Mouse (Mus musculus) limb, embryonic 15.5 days (tissue): ENCODE data around the gene Scn10a. TPM values are rescaled to one million over a fixed set of nuclear protein-coding genes. Genes with fewer than 3 reads are reported as not detected.

ENCODE experiments used
- ATAC-seq: fragments of 200-750 bp; cut with Nextera tagmentation; 2 replicates; pipeline ENCODE4 v1.8.0; 2017; ENCODE audit warnings: low read depth, moderate TSS enrichment; ENCODE audit not compliant: insufficient number of reproducible peaks, low FRiP score, low TSS enrichment
- H3K27ac ChIP-seq: fragments of 300-500 bp; sonication (generic); 2 replicates; pipeline ENCODE4 v1.5.1; 2015; ENCODE audit warnings: moderate library complexity, mild to moderate bottlenecking, inconsistent platforms
- H3K27me3 ChIP-seq: fragments of 300-500 bp; sonication (generic); 2 replicates; pipeline ENCODE4 v1.6.1; 2015; ENCODE audit warnings: inconsistent platforms
- H3K36me3 ChIP-seq: fragments of 300-500 bp; sonication (generic); 2 replicates; pipeline ENCODE4 v1.6.1; 2015; ENCODE audit warnings: inconsistent platforms
- H3K4me1 ChIP-seq: fragments of 300-500 bp; sonication (generic); 2 replicates; pipeline ENCODE4 v1.6.1; 2015; ENCODE audit warnings: inconsistent platforms
- H3K4me2 ChIP-seq: fragments of 300-500 bp; sonication (generic); 2 replicates; pipeline ENCODE4 v1.6.1; 2015; ENCODE audit warnings: mild to moderate bottlenecking, inconsistent platforms
- H3K4me3 ChIP-seq: fragments of 300-500 bp; sonication (generic); 2 replicates; pipeline ENCODE4 v1.5.1; 2015; ENCODE audit warnings: mild to moderate bottlenecking, inconsistent platforms
- H3K9ac ChIP-seq: fragments of 300-500 bp; sonication (generic); 2 replicates; pipeline ENCODE4 v1.6.1; 2015; ENCODE audit warnings: inconsistent platforms
- H3K9me3 ChIP-seq: fragments of 300-500 bp; sonication (generic); 2 replicates; pipeline ENCODE4 v1.6.1; 2016; ENCODE audit warnings: inconsistent platforms
- WGBS: fragments of 180-500 bp; shearing (Covaris S2); methylation state at CpG from one replicate; pipeline ENCODE4 v1.1.7; 2015; 5-methylcytosine and 5-hydroxymethylcytosine counted together
- polyA plus RNA-seq: library from polyadenylated mRNA; unstranded; fragments of >200 nt; fragmentation: Nextera tagmentation; extraction: Ambion mirVana; gene quantifications from 2 replicates; pipeline ENCODE4 v1.2.1, GENCODE M21; 2015

Scn10a gene
- polyA plus RNA-seq = 0.06 TPM in 1 of 2 replicates, not detected in the other

DNA sequence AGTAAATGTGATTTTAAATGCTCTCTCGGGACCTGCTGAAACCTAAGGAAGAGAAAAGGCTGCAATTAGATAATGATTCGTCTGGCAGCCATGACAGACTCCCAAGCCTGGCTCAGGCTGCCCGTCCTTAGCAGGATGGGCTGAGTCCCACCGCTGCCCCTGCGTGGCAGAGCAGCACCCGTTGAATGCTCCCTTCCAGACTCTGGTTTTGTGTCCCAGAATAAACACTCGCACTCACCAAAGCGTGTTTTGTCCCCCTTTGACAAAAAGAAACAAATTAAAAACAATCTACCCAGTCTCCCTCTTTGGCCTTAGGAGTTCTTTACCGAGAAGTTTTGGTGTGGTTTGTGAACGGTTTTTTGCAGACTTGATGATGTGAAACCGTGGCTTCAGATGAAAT is at the start of gene Scn10a:
Gene Scn10a, minus strand, starts transcription at position 101 of the 400 bp plus-strand sequence.
- WGBS = 81% methylated on average over 11 of the region's 11 CpGs

DNA sequence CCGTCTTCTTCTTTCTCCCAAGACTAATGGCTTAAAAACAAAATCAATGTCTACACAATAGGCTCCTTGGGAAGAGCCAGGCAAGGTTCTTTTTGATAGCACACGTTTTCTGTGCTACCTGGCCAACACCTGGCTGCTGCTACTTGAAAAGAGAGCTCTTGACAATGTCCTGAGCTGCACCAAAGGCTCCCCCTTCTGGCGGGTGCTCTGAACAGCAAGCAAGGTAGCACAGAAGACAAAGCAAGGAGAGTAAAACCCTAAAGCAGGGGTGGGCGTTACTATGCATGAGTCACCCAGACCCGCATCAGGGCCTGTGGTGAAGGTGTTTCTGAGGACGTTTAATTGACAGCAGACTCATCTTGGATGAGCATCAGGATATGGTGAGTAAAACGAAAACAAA is 49.5 kb upstream of the Scn10a start:
- Histone ChIP-seq H3K9me3 (no peaks in the 10 kb centered on the region), H3K36me3 (no peaks in the 10 kb centered on the region), H3K4me2 (no peak overlapping the region), H3K9ac (no peak overlapping the region), H3K4me3 (no peak overlapping the region), H3K27me3 (no peaks in the 10 kb centered on the region), H3K27ac (no peak overlapping the region), H3K4me1 (no peaks in the 10 kb centered on the region)
- 39% methylated on average over 7 of the region's 7 CpGs for WGBS
- ATAC-seq = no peak

More for the DNA sequence above, at the start of gene Scn10a:
- Histone ChIP-seq H3K27me3 (no peaks in the 10 kb centered on the region), H3K4me1 (no peaks in the 10 kb centered on the region), H3K27ac (no peak within 1 kb of the TSS), H3K9ac (no peak within 1 kb of the TSS), H3K4me2 (no peak within 1 kb of the TSS), H3K36me3 (no peaks in the 10 kb centered on the region), H3K9me3 (no peaks in the 10 kb centered on the region), H3K4me3 (no peak within 1 kb of the TSS)
- no peak for ATAC-seq

DNA sequence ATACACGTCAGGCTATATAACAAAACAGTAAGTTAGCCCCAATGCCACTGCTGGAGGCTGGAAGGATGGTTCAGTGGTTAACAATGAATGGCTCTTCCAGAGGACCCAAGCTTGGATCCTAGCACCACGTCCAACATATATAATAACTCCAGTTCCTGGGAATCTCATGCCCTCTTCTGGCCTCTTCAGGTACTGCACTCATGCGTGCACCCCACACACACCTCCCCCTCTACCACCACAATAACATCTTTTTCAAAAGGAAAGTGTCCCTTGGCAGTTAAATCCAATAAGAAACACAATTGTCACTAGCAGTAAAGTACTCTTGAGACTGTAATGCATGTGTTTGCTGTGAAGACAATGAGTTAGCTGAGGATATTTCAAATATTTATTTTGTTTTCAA is 41.1 kb upstream of the Scn10a start:
- Histone ChIP-seq H3K9me3 (no peaks in the 10 kb centered on the region; the same call in 1 of the 2 replicates), H3K9ac (no peak overlapping the region), H3K4me3 (no peak overlapping the region), H3K27ac (no peak overlapping the region), H3K27me3 (no peaks in the 10 kb centered on the region), H3K36me3 (no peaks in the 10 kb centered on the region), H3K4me2 (no peak overlapping the region), H3K4me1 (no peaks in the 10 kb centered on the region)
- no peak for ATAC-seq
- WGBS = 87% methylated on average over 3 of the region's 3 CpGs

DNA sequence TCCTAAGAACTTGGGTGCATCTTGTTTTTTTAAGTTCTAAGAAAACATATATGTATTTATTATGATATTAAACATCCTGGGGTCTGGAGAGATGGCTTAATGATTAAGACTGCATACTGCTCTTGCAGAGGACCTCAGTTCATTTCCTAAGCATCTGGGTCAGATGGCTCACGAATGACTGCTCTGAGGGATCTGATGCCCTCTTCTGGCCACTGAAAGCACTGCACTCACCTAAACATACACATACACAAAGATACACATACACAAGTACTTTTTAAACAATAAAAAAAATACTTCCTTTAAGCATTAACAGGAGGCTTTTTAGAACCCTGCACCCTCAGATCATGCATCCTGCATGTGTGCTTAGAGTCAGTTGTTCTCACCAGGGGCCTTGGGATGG is 40.3 kb upstream of the Scn10a start:
- Histone ChIP-seq H3K27me3 (no peaks in the 10 kb centered on the region), H3K4me3 (no peak overlapping the region), H3K9me3 (no peaks in the 10 kb centered on the region; the same call in 1 of the 2 replicates), H3K4me1 (no peaks in the 10 kb centered on the region), H3K9ac (no peak overlapping the region), H3K27ac (no peak overlapping the region), H3K36me3 (no peaks in the 10 kb centered on the region), H3K4me2 (no peak overlapping the region)
- ATAC-seq = no peak
- WGBS = 70% methylated on average over 1 of the region's 1 CpGs

DNA sequence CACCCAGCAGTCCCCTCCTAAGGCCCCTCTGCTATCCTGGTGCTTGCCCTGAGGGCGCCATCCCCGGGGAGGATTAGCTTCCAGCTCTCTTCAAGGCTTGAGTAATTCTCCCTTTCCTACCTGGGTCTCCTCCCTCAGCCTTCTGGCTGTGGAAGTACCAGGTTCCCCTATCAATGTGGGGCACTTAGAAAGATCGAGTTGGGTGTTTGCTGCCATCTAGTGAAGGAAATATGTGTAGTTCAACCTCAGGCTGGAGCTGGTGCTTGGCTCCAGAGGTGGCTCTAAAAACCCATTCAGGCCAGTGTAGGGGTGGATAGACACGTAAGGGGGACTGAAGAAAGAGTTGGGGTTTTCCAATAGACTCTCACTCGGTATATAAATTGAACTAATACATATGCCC is 32.4 kb upstream of the Scn10a start:
- no peak overlapping the region for H3K4me3 ChIP-seq
- H3K9me3 ChIP-seq = no peaks in the 10 kb centered on the region
- WGBS = 22% methylated on average over 5 of the region's 5 CpGs
- ATAC-seq = no peak
- no peaks in the 10 kb centered on the region for H3K4me1 ChIP-seq
- no peak overlapping the region for H3K4me2 ChIP-seq
- H3K27me3 ChIP-seq = no peaks in the 10 kb centered on the region
- no peak overlapping the region for H3K27ac ChIP-seq
- no peaks in the 10 kb centered on the region for H3K36me3 ChIP-seq
- H3K9ac ChIP-seq = no peak overlapping the region

DNA sequence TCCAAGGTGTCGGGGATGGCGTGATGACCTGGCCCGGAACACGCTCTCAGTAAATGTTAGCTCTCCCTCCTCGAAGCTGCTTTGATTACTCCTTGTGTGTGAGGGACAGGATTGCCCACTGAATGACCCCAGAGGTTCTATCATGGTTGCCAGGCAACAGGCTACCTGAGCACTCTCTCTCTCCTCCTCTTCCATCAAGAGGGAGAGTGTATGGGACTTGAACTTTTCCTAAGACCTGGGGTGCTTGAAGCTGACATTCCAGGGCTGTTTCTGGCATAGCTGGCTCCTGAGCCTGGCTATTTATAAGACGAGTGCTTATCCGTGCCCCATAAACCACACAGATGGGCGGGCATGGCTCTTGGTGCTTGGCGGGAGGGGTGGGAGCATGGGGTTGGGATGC is 30.0 kb upstream of the Scn10a start:
- Histone ChIP-seq H3K4me3 (no peak overlapping the region), H3K4me2 (no peak overlapping the region), H3K9ac (no peak overlapping the region), H3K27ac (no peak overlapping the region), H3K4me1 (no peaks in the 10 kb centered on the region), H3K36me3 (no peaks in the 10 kb centered on the region), H3K9me3 (no peaks in the 10 kb centered on the region), H3K27me3 (no peaks in the 10 kb centered on the region)
- WGBS = 62% methylated on average over 9 of the region's 9 CpGs
- no peak for ATAC-seq

DNA sequence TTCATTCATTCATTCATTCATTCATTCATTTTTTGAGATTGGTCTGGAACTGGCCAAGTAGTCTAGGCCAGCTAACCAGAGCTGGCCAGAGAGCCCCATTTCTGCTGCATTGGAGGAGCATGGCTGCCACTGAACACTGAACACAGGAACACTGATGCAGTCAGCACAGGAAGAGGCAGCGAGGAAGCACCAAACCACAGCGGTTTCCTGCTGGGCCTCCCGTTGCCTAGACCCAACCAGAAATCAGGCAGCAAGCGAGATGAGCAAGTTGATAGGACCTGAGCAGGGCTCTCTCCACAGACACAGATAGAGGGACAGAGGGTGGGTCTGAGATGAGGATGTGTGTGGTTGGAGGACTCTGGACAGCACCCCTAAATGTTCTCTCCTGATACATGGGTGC is 24.8 kb upstream of the Scn10a start:
- Histone ChIP-seq H3K36me3 (no peaks in the 10 kb centered on the region), H3K4me3 (no peak overlapping the region), H3K9me3 (no peaks in the 10 kb centered on the region), H3K4me1 (no peaks in the 10 kb centered on the region), H3K9ac (no peak overlapping the region), H3K27me3 (no peaks in the 10 kb centered on the region), H3K4me2 (no peak overlapping the region), H3K27ac (no peak overlapping the region)
- WGBS = 80% methylated on average over 4 of the region's 4 CpGs
- ATAC-seq = no peak

DNA sequence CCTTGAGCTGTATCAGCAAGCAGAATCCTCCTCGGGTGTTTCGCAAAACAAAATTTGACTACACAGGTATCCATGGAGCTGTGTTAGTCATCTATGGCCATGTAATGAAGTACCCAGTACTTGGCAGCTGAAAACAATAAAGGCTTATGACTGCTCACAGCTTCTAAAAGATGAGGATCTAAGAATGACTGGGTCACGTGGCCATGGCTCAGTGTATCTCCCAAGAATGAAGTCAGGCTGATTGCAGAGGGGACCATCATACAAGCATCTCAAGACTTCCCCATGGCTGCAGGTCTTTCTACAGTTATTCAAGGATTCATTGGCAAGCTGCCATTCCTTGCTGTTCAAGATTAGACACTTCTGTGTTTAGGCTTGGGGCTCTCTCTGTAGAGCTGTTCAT is 24.2 kb upstream of the Scn10a start:
- Histone ChIP-seq H3K27me3 (no peaks in the 10 kb centered on the region), H3K27ac (no peak overlapping the region), H3K9me3 (no peaks in the 10 kb centered on the region), H3K4me3 (no peak overlapping the region), H3K9ac (no peak overlapping the region), H3K36me3 (no peaks in the 10 kb centered on the region), H3K4me1 (no peaks in the 10 kb centered on the region), H3K4me2 (no peak overlapping the region)
- no peak for ATAC-seq
- 83% methylated on average over 3 of the region's 3 CpGs for WGBS

DNA sequence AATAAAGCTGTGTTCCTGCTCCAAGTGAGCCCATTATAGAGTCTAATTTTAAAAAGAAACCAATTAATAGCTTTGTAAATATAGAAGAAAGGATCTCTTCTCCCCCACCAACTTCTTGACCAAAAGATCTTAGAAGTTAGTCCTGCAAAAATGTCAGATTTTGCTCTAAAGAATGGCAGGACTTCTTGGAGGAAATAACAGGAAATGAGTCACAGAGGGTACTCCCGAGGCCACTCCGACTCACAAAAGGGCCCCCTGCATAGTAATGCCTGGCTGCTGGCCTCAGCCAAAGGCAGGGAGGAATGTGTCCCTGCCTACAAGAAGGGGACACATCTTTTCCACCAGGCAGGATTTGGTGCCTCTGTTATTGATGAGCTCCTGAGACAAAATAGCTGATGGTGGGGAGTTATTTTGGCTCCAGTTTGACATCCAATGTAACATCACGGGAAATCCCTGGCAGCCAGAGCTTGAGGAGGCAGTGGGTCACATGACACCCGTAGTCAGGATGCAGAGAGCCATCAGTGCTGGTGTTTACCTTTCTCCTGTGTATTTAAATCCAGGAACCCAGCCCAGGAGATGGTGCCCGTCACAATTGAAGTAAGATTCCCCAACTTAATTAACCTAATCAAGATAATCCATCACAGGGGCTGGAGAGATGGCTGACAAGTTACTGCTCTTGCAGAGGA is 22.1 kb upstream of the Scn10a start:
- Histone ChIP-seq H3K27ac (no peak overlapping the region), H3K9ac (no peak overlapping the region), H3K4me3 (no peak overlapping the region), H3K4me1 (no peaks in the 10 kb centered on the region), H3K36me3 (no peaks in the 10 kb centered on the region), H3K27me3 (no peaks in the 10 kb centered on the region), H3K9me3 (no peaks in the 10 kb centered on the region), H3K4me2 (no peak overlapping the region)
- no peak for ATAC-seq
- 40% methylated on average over 5 of the region's 5 CpGs for WGBS

DNA sequence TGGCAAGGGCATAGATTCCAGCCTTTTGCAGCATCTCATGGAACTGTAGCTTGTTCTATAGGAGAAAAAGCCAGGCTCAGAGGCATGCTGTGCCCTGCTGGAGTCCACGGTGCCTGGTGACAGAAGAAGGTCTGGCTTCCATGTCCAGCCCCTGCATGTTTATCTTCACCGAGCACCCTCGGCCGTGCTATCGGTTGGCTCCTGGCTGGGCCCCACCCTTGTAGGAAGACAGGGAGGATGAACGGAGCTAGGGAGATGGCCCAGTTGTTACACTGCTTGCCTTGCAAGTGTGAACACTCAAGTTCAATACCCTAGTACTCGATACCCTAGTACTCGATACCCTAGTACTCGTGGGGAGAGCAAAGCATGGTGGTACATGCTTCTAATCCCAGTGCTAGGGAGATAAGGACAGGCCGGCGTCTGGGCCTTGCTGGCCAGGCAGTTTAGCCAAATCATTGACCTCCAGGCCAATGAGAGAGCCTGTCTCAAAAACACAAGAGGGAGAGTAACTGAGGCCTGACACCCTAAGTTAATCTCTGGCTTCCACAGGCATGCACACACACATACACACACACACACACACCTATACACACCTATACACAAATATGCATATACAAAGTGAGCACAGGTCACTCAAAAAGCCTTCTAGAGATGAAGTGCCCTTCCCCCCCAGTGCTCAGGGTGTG is 9.4 kb upstream of the Scn10a start:
- Histone ChIP-seq H3K4me1 (no peaks in the 10 kb centered on the region), H3K36me3 (no peaks in the 10 kb centered on the region), H3K27me3 (no peaks in the 10 kb centered on the region), H3K9me3 (no peaks in the 10 kb centered on the region), H3K4me3 (no peak overlapping the region), H3K27ac (no peak overlapping the region), H3K4me2 (no peak overlapping the region), H3K9ac (no peak overlapping the region)
- ATAC-seq = no peak
- WGBS = 84% methylated on average over 11 of the region's 11 CpGs

DNA sequence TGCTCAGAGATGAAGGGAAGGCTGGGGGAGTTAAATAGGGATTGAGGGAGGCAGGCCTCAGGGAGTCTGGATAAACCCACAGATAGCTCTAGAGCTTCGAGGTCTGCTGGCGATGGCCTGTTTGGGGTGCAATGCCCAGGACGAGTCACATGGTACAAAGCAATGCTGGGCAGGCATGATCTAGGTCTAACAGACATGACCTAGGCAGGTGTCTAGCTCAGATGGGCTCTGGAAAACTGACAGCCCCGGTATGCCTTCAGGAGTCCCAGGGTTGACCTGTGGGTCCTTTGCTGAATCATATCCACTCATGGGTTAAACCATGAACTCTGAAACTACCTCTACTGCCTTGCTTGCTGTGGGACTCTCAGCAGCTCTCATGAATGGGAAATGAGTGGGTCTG is 7.9 kb upstream of the Scn10a start:
- Histone ChIP-seq H3K27me3 (no peaks in the 10 kb centered on the region), H3K9ac (no peak overlapping the region), H3K36me3 (no peaks in the 10 kb centered on the region), H3K4me2 (no peak overlapping the region), H3K4me3 (no peak overlapping the region), H3K4me1 (no peaks in the 10 kb centered on the region), H3K9me3 (no peaks in the 10 kb centered on the region), H3K27ac (no peak overlapping the region)
- ATAC-seq = no peak
- 88% methylated on average over 4 of the region's 4 CpGs for WGBS

DNA sequence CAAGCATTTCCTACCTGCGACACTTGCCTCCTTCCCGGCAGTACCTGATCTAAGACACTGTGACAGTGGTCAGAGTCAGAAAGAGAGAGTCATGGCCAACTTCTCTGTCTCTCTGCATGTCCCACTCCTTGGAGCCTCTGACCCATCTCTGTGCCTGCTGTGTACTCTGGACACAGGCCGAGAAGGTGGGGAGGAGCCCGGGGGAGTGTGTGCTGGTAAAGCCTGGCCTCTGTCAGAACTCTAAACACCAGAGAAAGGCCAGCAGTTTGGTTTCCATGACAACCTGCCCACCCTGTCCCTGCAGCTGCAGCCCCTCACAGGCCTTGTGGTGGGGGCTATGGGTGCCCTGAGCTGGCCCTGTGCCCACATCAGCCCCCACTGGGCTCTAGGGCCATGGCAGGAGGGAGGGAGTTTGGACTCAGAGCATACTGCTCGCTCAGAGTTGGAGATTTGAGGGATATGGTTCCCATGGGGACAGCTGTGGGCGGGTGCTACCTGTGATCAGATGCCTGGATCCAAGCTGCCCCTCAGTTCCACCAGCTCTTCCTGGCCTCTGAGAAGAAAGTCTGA is 6.3 kb upstream of the Scn10a start:
- no peaks in the 10 kb centered on the region for H3K27me3 ChIP-seq
- H3K4me2 ChIP-seq = no peak overlapping the region
- H3K4me1 ChIP-seq = no peaks in the 10 kb centered on the region
- H3K9me3 ChIP-seq = no peaks in the 10 kb centered on the region
- H3K36me3 ChIP-seq = no peaks in the 10 kb centered on the region
- no peak for ATAC-seq
- no peak overlapping the region for H3K9ac ChIP-seq
- no peak overlapping the region for H3K4me3 ChIP-seq
- H3K27ac ChIP-seq = no peak overlapping the region
- 64% methylated on average over 6 of the region's 6 CpGs for WGBS
